Mouse (Mus musculus) embryonic facial prominence, embryonic 15.5 days (tissue): ENCODE results near the gene Olfr519. TPM values are rescaled to one million over a fixed set of nuclear protein-coding genes. Genes with fewer than 3 reads are reported as not detected.

Experiments
- ATAC-seq: fragments of 200-750 bp; cut with Nextera tagmentation; 2 replicates; pipeline ENCODE4 v1.8.0; 2017; ENCODE audit warnings: low read depth, moderate TSS enrichment; ENCODE audit not compliant: insufficient number of reproducible peaks, low FRiP score, low TSS enrichment
- H3K27ac ChIP-seq: fragments of 300-500 bp; sonication (generic); replicated peaks from 2 replicates; pipeline ENCODE4 v1.5.1; 2015; ENCODE audit warnings: mild to moderate bottlenecking, inconsistent platforms
- H3K27me3 ChIP-seq: fragments of 300-500 bp; sonication (generic); 2 replicates; pipeline ENCODE4 v1.6.1; 2015; ENCODE audit warnings: inconsistent platforms
- H3K36me3 ChIP-seq: fragments of 300-500 bp; sonication (generic); 2 replicates; pipeline ENCODE4 v1.6.1; 2015; ENCODE audit warnings: mild to moderate bottlenecking, inconsistent platforms
- H3K4me1 ChIP-seq: fragments of 300-500 bp; sonication (generic); 2 replicates; pipeline ENCODE4 v1.6.1; 2015; ENCODE audit warnings: inconsistent platforms
- H3K4me2 ChIP-seq: fragments of 300-500 bp; sonication (generic); replicated peaks from 2 replicates; pipeline ENCODE4 v1.6.1; 2015; ENCODE audit warnings: mild to moderate bottlenecking, inconsistent platforms
- H3K4me3 ChIP-seq: fragments of 300-500 bp; sonication (generic); replicated peaks from 2 replicates; pipeline ENCODE4 v1.5.1; 2015; ENCODE audit warnings: mild to moderate bottlenecking, inconsistent platforms
- H3K9ac ChIP-seq: fragments of 300-500 bp; sonication (generic); 2 replicates; pipeline ENCODE4 v1.6.1; 2015; ENCODE audit warnings: inconsistent platforms
- H3K9me3 ChIP-seq: fragments of 300-500 bp; sonication (generic); replicated peaks from 2 replicates; pipeline ENCODE4 v1.6.1; 2016; ENCODE audit warnings: inconsistent platforms
- WGBS: fragments of 180-500 bp; shearing (Covaris S2); methylation state at CpG from one replicate; pipeline ENCODE4 v1.1.7; 2015; 5-methylcytosine and 5-hydroxymethylcytosine counted together
- polyA plus RNA-seq: library from polyadenylated mRNA; unstranded; fragments of >200 nt; fragmentation: Nextera tagmentation; extraction: Ambion mirVana; gene quantifications from 2 replicates; pipeline ENCODE4 v1.2.1, GENCODE M21; 2015

The Olfr519 gene
- polyA plus RNA-seq: not detected in 2 replicates

- WGBS: 82% methylated on average over 5 of the region's 5 CpGs
- H3K9me3 ChIP-seq: no peaks in the 10 kb centered on the region
These were observed at the start of gene Olfr519 for GRCm38 (mm10) chr7:108894320-108894719. Gene Olfr519, minus strand, starts transcription at chr7:108894420.

GRCm38 (mm10) chr7:108944002-108944401 lies 49.8 kb upstream of the Olfr519 start:
- Histone ChIP-seq H3K4me3 (no peak overlapping the region), H3K9me3 (no peaks in the 10 kb centered on the region), H3K27me3 (no peaks in the 10 kb centered on the region), H3K36me3 (peaks cover 54% of the 10 kb centered on the region), H3K4me1 (no peaks in the 10 kb centered on the region), H3K4me2 (no peak overlapping the region), H3K27ac (no peak overlapping the region), H3K9ac (no peak overlapping the region)
- no peak for ATAC-seq
- WGBS: 0% methylated on average over 2 of the region's 2 CpGs

More at GRCm38 (mm10) chr7:108894320-108894719, at the start of gene Olfr519:
- Histone ChIP-seq H3K27me3 (no peaks in the 10 kb centered on the region), H3K4me2 (no peak within 1 kb of the TSS), H3K27ac (no peak within 1 kb of the TSS), H3K4me1 (no peaks in the 10 kb centered on the region), H3K4me3 (no peak within 1 kb of the TSS), H3K36me3 (no peaks in the 10 kb centered on the region), H3K9ac (no peak within 1 kb of the TSS)
- ATAC-seq: no peak

GRCm38 (mm10) chr7:108941466-108941865 lies 47.2 kb upstream of the Olfr519 start:
- Histone ChIP-seq H3K36me3 (peaks cover 75% of the 10 kb centered on the region), H3K9me3 (no peaks in the 10 kb centered on the region), H3K27ac (no peak overlapping the region), H3K4me3 (no peak overlapping the region), H3K9ac (no peak overlapping the region), H3K27me3 (no peaks in the 10 kb centered on the region), H3K4me2 (no peak overlapping the region), H3K4me1 (no peaks in the 10 kb centered on the region)
- no peak for ATAC-seq
- WGBS: 89% methylated on average over 9 of the region's 9 CpGs

- Histone ChIP-seq H3K9ac (no peak overlapping the region), H3K36me3 (peaks cover 50% of the 10 kb centered on the region), H3K4me1 (peaks cover 11% of the 10 kb centered on the region), H3K27ac (no peak overlapping the region), H3K4me3 (no peak overlapping the region), H3K9me3 (no peaks in the 10 kb centered on the region), H3K27me3 (no peaks in the 10 kb centered on the region), H3K4me2 (no peak overlapping the region)
- WGBS: 96% methylated on average over 4 of the region's 4 CpGs
- no peak for ATAC-seq
These were observed 42.4 kb upstream of the Olfr519 start for GRCm38 (mm10) chr7:108936591-108936990.

- WGBS: 79% methylated on average over 7 of the region's 7 CpGs
- H3K9ac ChIP-seq: no peak overlapping the region; the same call in 1 of the 2 replicates
- no peaks in the 10 kb centered on the region for H3K27me3 ChIP-seq
These were observed 41.2 kb upstream of the Olfr519 start for GRCm38 (mm10) chr7:108935411-108935810.

GRCm38 (mm10) chr7:108934836-108935235 lies 40.6 kb upstream of the Olfr519 start:
- H3K27me3 ChIP-seq: no peaks in the 10 kb centered on the region
- no peak for ATAC-seq

More at GRCm38 (mm10) chr7:108935411-108935810, 41.2 kb upstream of the Olfr519 start:
- peak overlapping the region; percentile 79 for H3K4me2 ChIP-seq
- peaks cover 11% of the 10 kb centered on the region for H3K4me1 ChIP-seq
- ATAC-seq: no peak
- H3K27ac ChIP-seq: no peak overlapping the region
- H3K4me3 ChIP-seq: peak overlapping the region; percentile 97
- peaks cover 38% of the 10 kb centered on the region for H3K36me3 ChIP-seq
- H3K9me3 ChIP-seq: no peaks in the 10 kb centered on the region

GRCm38 (mm10) chr7:108933794-108934731 lies 39.8 kb upstream of the Olfr519 start, which contains the start of gene Eif3f:
Gene Eif3f, plus strand, starts transcription at chr7:108934417.
- peak; percentile 97 for ATAC-seq
- peaks cover 11% of the 10 kb centered on the region for H3K4me1 ChIP-seq
- peak within 1 kb of the TSS; percentile 97 for H3K4me3 ChIP-seq
- H3K27me3 ChIP-seq: no peaks in the 10 kb centered on the region
- H3K9ac ChIP-seq: peak within 1 kb of the TSS; percentile 90
- H3K27ac ChIP-seq: peak within 1 kb of the TSS; percentile 65
- peak within 1 kb of the TSS; percentile 79 for H3K4me2 ChIP-seq
- no peaks in the 10 kb centered on the region for H3K9me3 ChIP-seq
- 2% methylated on average over 50 of the region's 50 CpGs for WGBS
- peaks cover 25% of the 10 kb centered on the region for H3K36me3 ChIP-seq

More at GRCm38 (mm10) chr7:108934836-108935235, 40.6 kb upstream of the Olfr519 start:
- H3K27ac ChIP-seq: peak overlapping the region; percentile 65
- peak overlapping the region; percentile 79 for H3K4me2 ChIP-seq
- peak overlapping the region; percentile 97 for H3K4me3 ChIP-seq
- WGBS: 1% methylated on average over 8 of the region's 8 CpGs
- no peaks in the 10 kb centered on the region for H3K9me3 ChIP-seq
- peaks cover 11% of the 10 kb centered on the region for H3K4me1 ChIP-seq
- H3K36me3 ChIP-seq: peaks cover 32% of the 10 kb centered on the region
- H3K9ac ChIP-seq: peak overlapping the region; percentile 90

GRCm38 (mm10) chr7:108929726-108930393 lies 35.6 kb upstream of the Olfr519 start, which contains the start of gene Nlrp10:
Gene Nlrp10, minus strand, starts transcription at chr7:108930178.
- Histone ChIP-seq H3K4me2 (no peak within 1 kb of the TSS), H3K27ac (no peak within 1 kb of the TSS), H3K36me3 (no peaks in the 10 kb centered on the region), H3K27me3 (no peaks in the 10 kb centered on the region), H3K4me3 (no peak within 1 kb of the TSS), H3K4me1 (0 out of 2 replicates have a peak, but pooled peaks cover under 1% of the 10 kb centered on the region), H3K9me3 (no peaks in the 10 kb centered on the region), H3K9ac (no peak within 1 kb of the TSS)
- 70% methylated on average over 6 of the region's 6 CpGs for WGBS
- no peak for ATAC-seq

GRCm38 (mm10) chr7:108928280-108929188 lies 34.3 kb upstream of the Olfr519 start:
- Histone ChIP-seq H3K27me3 (no peaks in the 10 kb centered on the region), H3K36me3 (no peaks in the 10 kb centered on the region), H3K4me1 (no peaks in the 10 kb centered on the region), H3K9ac (no peak overlapping the region), H3K4me3 (no peak overlapping the region), H3K4me2 (no peak overlapping the region), H3K27ac (no peak overlapping the region), H3K9me3 (no peaks in the 10 kb centered on the region)
- 64% methylated on average over 11 of the region's 11 CpGs for WGBS
- ATAC-seq: no peak

GRCm38 (mm10) chr7:108927043-108927442 lies 32.8 kb upstream of the Olfr519 start:
- no peaks in the 10 kb centered on the region for H3K27me3 ChIP-seq
- H3K4me3 ChIP-seq: no peak overlapping the region
- no peak for ATAC-seq
- no peaks in the 10 kb centered on the region for H3K9me3 ChIP-seq
- WGBS: 61% methylated on average over 4 of the region's 4 CpGs
- H3K36me3 ChIP-seq: no peaks in the 10 kb centered on the region
- H3K9ac ChIP-seq: no peak overlapping the region
- no peak overlapping the region for H3K4me2 ChIP-seq
- H3K27ac ChIP-seq: no peak overlapping the region
- H3K4me1 ChIP-seq: no peaks in the 10 kb centered on the region
